Mouse (Mus musculus) adrenal gland, postnatal 4 days (tissue): Measurements from ENCODE around the gene Sln. TPM values are rescaled to one million over a fixed set of nuclear protein-coding genes. Genes with fewer than 3 reads are reported as not detected.

Experiments used
- DNase-seq, 2 experiments: peaks; one replicate each; pipeline ENCODE4 v3.0.0; 2021 to 2022; ENCODE audit warnings: low spot score in 2 of 2, mixed read lengths in 2 of 2
- long read RNA-seq, 2 experiments: library from polyadenylated mRNA; stranded (forward); transcript quantifications; one replicate each; pipeline ENCODE4 v2.0.0; 2021
- total RNA-seq, 2 experiments: library from RNA; stranded (reverse); gene quantifications; 2 replicates each; pipeline ENCODE4 v1.2.3; 2021

Gene Sln
- 1 to 10 TPM; 5.4 to 5.5 TPM for total RNA-seq
- long read RNA-seq, experiment 1, transcript Sln-201 (2 exons, 1,318 nt), result major isoform, 22 of 23 reads
- long read RNA-seq, experiment 1, partial matches to known transcripts, result 0 of 23 reads
- long read RNA-seq, experiment 1, other reads (novel, unspliced or antisense), result 1 of 23 reads
- long read RNA-seq, experiment 2, transcript Sln-201 (2 exons, 1,318 nt), result major isoform, 19 of 19 reads
- long read RNA-seq, experiment 2, partial matches to known transcripts, result 0 of 19 reads
- long read RNA-seq, experiment 2, other reads (novel, unspliced or antisense), result 0 of 19 reads

DNA sequence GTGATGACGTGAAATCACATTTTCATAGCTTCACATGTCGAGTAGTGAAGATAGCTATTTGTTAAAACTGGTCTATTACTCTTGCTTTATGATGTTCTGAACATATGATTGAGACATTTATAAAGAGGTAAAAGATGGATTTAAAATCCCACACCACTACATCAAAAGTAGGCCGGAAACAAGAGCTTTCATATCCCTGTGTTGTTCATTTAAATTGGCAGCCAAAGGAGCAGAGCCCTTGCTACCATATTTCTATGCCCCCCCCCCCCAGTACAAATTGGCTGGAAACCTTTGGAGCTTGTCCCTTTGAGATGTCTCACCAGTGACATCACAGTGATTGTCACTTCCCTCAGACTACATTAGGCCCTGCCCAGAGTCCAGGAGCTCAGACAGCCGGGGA lies at the start of gene Sln:
Gene Sln (plus strand): TSS at position 301 of the 400 bp plus-strand sequence.
- no peak for DNase-seq

DNA sequence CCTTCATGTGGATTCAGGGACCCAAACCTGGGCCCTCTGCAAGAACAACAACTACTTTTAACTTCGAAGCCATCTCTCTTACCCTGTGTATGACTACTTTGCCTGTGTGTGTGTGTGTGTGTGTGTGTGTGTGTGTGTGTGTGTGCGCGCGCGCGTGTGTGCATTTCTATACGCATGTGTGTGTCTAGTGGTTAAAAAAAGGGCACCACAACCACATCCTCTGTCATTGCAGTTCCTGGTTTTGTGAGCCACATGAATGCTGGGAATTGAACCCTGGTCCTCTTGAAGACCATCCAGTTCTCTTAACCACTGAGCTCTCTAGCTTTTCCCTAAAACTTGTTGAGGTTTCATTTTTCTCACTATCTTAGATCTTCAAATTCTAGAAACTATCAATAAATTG lies 47.0 kb upstream of the Sln start:
- no peak for DNase-seq

DNA sequence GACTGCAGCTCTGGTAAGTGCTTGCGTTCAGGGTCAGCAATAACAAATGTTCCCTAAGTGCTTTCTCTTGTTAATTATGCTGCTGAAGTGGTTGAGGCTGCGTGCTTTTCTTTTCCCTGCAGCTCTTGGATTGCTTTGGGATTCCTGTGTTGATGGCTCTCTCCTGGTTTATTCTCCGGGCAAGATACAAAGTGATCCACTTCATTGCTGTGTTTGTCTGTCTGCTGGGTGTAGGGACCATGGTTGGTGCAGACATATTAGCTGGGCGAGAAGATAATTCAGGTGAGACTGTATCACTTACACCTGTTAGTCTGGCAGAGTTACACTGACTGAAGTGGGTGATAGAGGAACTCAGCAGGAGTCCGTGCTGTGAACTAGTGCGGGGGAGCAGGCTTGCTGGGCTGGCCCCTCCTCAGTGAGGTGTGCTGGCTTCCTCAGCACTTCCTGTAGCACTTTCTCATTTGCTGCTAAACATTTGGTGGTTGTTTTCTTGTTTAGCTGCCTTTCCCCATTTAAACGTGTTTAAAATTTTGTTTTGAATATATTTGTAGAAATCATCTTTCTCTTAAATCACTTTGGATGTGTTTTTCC lies 43.4 kb upstream of the Sln start:
- DNase-seq, result no peak

- DNase-seq, result no peak
Measured at GRCm38 (mm10) chr9:53813418-53813817, 36.5 kb upstream of the Sln start.

GRCm38 (mm10) chr9:53818760-53819159 lies 31.2 kb upstream of the Sln start:
- peak in 1 of 2 experiments; percentile 22 for DNase-seq

DNA sequence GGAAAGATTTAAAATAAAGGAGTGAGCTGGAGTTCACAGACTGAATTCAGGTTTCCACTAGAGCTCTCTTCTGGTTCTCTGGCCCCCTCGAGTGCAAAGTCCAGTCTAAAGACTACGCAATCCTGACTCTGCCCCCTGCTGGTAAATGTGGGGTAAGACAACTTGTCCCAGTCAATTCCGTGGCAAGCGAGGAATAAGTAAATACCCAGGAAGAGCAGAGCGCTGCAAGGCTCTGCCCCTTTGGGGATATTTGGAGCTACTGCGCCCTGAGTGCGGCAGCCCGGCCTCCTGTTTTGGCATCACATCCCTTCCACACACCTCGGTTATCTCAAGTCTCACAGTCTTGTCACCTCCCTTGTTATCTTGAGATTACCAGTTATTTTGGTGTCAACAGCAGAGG lies 24.6 kb upstream of the Sln start:
- no peak for DNase-seq

DNA sequence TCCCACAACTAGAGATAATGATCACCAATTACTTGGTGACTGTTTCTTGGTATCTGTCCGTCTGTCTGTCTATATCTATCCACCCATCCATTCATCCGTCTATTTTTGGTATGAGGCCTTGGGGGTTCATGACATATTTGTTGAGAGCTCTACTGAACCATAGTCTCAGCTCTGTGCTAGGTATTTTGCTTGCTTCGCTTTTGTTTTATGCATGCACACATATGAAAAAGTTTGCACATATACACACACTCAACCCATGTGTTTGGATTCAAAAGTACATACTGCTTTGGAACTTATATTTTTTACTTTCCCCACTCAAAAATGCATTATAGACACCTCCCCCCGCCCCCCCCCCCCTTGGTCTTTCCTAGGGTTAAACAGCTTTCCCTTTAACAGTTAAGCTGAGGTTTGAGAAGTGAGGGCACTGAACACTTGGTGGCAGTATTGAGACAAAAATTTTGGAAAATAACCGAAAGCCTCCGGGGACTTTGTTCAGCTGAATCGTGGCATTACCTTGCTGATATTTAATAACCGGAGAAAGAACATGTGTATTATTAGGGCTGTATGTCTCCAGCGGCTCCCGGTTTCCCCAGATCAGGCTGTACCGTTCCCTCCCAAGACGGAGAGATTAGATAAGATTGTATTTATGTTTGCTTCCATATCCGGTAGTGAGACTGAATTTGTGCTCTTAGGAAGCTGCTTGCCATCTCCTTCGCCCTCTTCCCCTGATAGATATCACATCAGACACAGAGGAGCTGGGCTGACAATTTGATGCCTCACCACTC lies 20.7 kb upstream of the Sln start:
- DNase-seq, result peak in 1 of 2 experiments; percentile 10

DNA sequence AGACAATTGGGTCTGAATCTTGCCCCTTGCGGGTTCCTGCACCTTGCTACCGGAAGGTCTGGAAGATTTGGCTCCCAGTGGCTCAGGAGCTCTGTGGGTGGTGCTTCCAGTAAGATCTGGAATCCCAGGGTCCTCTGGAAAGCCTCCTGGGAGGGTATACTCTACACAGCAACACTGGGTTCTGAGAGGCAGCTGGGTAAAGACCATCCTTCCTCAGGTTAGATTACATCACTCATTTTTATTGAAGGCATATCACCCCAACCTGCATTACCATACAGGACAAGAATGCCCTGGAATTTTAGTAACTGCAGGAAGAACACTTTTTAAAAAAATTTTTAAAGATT lies 20.1 kb upstream of the Sln start:
- DNase-seq, result no peak

DNA sequence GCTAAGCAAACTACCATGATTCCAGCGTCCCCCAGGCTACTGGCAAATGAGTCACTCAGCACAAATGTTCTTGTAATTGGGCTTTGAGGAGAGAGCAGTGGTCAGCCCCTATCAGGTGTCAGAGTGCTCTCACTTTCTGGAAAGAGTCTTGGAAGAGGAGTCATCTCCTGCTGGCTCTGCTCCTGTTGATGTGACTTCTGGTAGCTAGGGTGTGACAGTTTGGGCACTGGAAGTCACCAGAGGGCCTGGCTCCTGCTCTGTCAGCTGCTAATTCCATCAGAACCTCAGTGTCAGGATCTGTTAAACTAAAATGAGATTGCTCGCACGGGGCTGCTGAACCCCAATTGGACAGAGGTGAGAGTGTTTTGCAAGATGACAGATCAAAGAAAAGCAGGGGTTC lies 14.9 kb upstream of the Sln start:
- no peak for DNase-seq

- no peak for DNase-seq
Measured at GRCm38 (mm10) chr9:53835976-53836375, 14.0 kb upstream of the Sln start.

DNA sequence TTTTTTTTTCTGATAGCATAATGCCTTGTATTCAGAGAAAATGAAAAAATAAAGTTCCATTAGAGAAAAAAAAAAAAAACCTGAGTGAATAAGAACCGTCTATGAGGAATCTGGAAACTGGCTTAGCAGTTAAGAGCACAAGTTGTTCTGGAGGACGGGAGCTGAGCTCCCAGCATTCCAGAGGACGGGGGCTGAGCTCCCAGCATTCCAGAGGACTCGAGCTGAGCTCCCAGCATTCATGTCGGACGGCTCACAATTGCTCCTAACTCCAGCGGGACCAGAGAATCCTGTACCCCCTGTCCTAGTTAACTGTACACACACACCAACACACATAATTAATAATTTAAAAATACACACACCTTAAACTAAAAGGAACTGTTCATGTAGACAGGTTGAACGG lies 11.1 kb upstream of the Sln start:
- DNase-seq, result no peak

- DNase-seq, result no peak
Measured at GRCm38 (mm10) chr9:53848548-53848947, 1.4 kb upstream of the Sln start.

- DNase-seq, result no peak
Measured at GRCm38 (mm10) chr9:53852158-53852557, 2.2 kb downstream of the Sln start.

DNA sequence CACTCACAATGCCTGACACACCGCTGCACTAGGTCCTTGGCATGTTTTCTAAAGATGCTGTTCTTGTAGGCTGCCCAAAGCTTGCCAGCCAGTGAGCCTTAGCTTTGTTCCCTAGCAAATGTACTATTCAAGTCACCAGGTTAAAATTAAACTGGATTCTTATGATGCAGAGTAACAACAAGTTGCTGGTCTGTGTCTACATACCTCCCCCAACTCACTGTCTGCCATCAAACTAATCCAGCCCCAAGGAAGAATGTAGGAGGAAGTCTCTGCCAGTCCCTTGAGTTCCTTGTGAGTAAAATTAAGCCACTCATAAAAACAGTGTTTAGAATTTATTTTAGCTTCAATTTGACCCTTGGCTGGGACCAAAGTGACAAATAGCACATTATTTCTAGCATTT lies 3.7 kb downstream of the Sln start:
- DNase-seq, result no peak

GRCm38 (mm10) chr9:53854525-53854924 lies 4.6 kb downstream of the Sln start:
- DNase-seq, result no peak

DNA sequence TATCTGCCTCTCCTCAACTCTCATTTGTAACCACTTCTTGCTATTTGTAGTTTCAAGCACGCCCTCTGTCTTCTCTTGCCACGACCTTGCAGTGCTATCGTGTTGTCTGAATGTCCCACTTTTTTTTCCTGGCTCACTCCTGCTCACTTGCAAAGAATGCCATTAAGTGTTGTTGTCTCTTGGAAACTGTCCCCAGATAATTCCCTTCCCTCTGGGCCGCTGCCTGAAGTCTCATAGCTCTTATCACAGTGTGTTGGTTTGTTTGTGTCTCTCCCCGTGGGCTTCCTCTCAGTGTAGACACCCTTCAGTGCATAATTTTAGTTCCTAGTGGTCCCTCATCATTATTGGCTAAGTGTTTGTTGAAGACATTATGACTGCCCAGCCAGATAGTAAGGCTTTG lies 7.9 kb downstream of the Sln start:
- DNase-seq, result no peak

DNA sequence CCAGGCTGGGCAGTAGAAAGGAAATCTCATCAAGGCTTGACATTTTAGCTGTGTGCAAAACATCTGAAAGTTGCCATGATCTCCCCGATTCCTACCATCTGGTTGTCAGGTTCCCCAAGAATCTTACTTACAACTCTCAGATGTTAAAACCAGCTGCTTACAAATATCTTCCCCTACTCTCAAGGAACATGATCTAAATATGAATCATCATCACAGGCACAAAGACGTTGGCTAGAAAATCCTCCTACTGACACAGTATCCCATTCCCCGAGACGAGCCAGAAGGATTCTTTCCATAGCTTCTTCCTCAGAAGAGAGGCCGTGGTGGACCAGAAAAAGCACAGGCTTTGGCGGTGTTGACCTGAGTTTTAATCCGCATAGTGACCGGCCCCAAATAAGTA lies 23.3 kb downstream of the Sln start:
- no peak for DNase-seq

DNA sequence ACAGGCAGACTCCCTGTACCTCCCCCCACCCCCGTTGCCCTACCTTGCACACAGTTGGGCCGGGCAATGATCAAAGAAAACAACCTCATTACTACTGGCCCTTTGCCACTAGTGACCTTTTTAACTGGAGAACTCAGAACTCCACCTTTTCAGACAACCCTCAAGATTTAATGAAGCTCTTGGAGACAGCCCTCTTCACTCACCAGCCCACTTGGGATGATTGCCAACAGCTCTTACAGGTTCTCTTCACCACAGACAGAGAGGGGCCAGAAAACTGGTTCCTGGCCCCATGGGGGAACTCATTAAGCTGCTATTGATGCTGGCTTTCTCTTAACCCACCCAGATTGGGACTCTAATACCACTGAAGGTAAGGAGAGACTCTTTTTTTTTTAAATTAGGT lies 27.5 kb downstream of the Sln start:
- no peak for DNase-seq

GRCm38 (mm10) chr9:53883588-53884280 lies 33.8 kb downstream of the Sln start:
- DNase-seq, result no peak

GRCm38 (mm10) chr9:53890075-53890474 lies 40.1 kb downstream of the Sln start:
- peak in 1 of 2 experiments; percentile 13 for DNase-seq

- no peak for DNase-seq
Measured at GRCm38 (mm10) chr9:53895827-53896226, 45.9 kb downstream of the Sln start.

DNA sequence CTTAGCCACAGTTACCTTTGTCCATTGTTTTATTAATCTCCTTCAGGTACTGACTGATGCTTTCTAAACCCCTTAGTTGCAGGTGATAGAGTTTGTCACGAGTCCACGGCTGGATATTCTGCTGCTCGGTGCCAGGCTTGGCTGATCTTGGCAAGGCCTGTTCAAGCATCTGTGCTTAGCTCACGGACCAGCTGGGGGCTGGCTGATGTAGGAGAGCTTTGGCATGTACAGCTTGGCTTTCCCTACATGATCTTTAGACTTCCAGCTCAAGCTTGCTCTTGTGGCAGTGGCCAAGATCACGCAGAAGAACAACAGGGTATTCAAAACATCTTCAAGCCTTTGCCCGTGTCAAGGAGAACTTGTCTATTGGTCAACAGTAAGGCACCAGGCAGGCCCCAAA lies 49.9 kb downstream of the Sln start:
- DNase-seq, result no peak
